Mouse (Mus musculus) urinary bladder, postnatal 0 days (tissue): ENCODE results near the gene Dnah1. TPM values are rescaled to one million over a fixed set of nuclear protein-coding genes. Genes with fewer than 3 reads are reported as not detected.

Source experiments
- polyA plus RNA-seq: library from polyadenylated mRNA; unstranded; fragments of >200 nt; fragmentation: Nextera tagmentation; extraction: Ambion mirVana; gene quantifications from 2 replicates; pipeline ENCODE4 v1.2.1, GENCODE M21; 2015

Dnah1 gene
- 1.5 and 1.7 TPM in 2 replicates for polyA plus RNA-seq

DNA sequence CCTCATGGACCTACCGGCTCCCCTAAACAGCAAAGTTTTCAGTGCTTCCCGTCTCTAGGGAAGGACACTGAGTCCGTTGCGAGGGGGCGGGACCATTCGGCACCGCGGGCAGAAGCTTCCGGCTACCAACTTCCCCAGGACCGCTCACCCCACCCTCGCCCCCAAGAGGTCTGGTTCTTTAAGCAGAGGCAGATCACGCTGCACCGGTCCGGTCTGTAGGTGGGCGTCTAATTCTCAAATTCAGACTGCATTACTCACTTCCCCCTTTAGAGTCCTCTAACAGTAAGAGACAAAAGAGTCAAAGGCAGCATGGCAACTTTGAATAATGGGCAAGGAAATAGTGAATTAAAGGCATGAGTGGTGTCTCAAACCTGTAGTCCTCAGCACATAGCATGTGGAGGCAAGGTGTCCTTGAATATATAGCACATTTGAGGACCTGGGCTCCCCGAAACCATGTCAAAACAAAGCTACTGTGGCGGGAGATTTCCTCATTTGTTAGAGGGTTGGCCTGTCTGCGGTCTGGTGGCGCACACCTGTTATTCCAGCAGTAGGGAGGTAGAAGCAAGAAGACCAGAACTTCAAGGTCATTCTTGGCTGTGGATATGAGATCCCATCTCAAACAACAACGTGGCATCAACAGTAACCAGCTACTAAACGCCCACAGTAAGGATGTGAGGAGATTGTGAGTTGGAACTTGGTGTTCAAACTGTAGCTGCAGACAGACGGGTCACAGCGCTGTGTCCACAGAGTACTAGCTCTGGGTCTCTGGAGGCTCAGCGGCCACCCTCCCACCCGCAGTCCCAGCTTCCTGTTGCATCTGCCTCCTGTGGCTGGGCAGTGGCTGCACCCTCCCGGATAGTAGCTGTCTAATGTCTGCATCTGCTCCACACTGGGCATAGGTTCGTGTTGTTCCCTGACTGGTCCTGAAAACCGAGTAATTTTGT is at the start of gene Dnah1:
TSS of gene Dnah1 (minus strand) at position 48 of the 944 bp plus-strand sequence.

DNA sequence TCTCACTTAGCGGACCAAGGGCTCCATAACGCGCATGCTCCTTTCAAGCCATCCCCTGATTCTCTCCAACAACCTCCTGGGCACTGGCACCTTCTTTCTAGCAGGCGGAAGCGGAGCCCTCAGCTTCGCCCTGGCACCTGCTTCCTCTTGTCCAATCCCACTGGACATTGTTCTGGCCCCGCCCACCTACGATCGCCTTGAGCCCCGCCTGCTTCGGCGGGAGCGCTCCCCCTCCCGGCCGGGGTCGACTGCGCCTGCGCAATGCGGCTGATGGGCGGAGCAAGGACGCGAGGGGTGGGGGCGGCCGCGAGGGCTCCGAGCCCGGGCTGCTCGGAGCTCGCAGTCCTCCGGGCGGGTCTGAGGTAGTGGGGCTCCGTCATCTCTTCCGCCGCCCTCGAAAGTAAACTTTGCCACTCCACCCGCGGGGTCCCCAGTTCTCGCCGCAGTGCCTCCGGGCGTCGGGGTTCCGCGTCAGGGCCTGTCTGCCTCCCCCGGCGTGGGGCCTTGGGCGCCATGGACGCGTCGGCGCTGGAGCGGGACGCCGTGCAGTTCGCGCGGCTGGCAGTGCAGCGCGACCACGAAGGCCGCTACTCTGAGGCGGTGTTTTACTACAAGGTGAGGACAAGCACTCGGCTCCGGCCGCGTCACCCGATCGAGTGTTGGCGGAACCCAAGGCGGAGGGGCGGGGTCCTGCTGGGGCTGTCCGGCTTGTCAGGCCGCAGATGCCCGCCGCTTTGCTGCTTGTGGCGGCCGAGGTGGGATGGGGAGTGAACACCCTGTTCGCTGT is 12.9 kb upstream of the Dnah1 start, which contains the start of gene Capn7:
TSS of gene Capn7 (plus strand) at position 270 of the 787 bp plus-strand sequence.

DNA sequence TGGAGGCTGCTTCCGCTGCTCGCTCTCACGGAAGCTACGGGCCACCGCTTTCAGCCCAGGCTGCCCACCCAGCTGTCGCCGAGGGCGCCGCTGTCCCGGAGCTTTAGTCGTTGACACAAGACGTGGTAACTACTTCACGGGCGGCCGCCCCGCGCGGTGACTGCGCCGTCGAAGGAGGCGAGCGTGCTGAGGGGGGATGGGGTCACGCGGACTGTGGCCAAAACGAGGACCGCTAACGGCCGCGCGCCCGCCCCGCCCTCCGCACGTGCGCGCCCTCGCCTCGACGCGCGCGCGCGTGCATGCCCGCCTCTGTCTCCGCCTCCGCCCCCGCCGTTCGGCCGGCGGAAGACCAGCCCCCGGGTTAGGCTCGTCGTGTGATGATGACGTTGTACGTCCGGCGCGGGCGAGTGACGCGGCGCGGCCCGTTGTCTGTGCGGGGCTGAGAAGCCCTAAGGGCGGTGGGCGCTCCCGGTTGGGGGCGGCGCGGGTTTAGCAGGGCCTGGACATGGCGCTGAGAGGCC is 72.6 kb downstream of the Dnah1 start, which contains the start of the genes Phf7 and Bap1:
TSS of gene Phf7 (minus strand) at position 234 of the 521 bp plus-strand sequence.
TSS of gene Bap1 (plus strand) at position 367 of the 521 bp plus-strand sequence.

DNA sequence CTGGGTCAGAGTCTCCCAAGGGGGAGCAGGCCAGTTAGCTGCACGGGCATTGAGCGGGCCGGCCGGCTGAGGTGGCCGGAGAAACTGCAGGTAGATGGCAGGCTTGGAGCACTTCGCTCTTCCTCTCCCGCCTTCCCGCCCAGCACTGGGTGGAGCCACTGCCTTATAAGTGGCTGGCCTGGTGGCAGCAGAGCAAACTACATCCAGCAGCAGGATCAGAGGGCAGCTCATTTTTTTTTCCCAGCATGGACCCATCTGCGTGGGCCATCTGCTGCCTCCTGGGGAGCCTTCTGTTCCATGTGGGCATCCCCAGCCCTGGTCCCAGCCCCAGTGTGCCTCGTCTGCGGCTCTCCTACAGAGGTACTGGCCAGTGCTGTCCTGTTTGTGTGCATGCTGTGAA is 106.0 kb downstream of the Dnah1 start, which contains the start of gene Sema3g:
TSS of gene Sema3g (plus strand) at position 195 of the 400 bp plus-strand sequence.

DNA sequence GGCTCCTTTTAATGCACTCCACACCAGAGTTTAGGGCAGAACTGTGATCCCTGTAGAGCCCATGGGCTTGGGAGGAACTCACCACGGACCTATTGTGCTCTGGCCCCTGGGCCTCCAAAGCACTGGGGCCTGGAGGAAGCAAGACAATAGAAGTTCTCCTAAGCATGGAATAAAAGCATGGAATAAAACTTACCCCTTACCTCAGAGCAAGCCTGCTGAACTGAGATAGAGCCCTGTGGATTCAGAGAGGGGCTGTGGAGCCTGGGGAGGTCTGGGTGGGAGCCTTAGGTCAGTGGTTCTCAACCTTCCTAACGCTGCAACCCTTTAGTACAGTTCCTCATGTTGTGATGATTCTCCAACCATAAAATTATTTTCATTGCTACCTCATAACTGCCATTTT is 106.8 kb downstream of the Dnah1 start, which contains the start of gene Nisch:
TSS of gene Nisch (minus strand) at position 101 of the 400 bp plus-strand sequence.

Other genes with a start within 250 kb of the Dnah1 start
- gene Smim4, start 194.9 kb downstream of the Dnah1 start, polyA plus RNA-seq, result 56.9 and 62.9 TPM in 2 replicates
- gene Nt5dc2, start 192.8 kb downstream of the Dnah1 start, polyA plus RNA-seq, result 51.1 and 53.6 TPM in 2 replicates
- 29.5 and 44.3 TPM in 2 replicates for gene Stab1, start 155.3 kb downstream of the Dnah1 start, polyA plus RNA-seq
- gene Tnnc1, start 115.6 kb downstream of the Dnah1 start, polyA plus RNA-seq, result 15.4 and 16.1 TPM in 2 replicates
- 175 TPM in 2 replicates for gene Nisch, start 107.0 kb downstream of the Dnah1 start, polyA plus RNA-seq
- gene Sema3g, start 106.0 kb downstream of the Dnah1 start, polyA plus RNA-seq, result 0.46 and 0.54 TPM in 2 replicates
- 12.6 and 13.1 TPM in 2 replicates for gene Phf7, start 72.6 kb downstream of the Dnah1 start, polyA plus RNA-seq
- 29.7 and 30.1 TPM in 2 replicates for gene Bap1, start 72.4 kb downstream of the Dnah1 start, polyA plus RNA-seq
- gene Capn7, start 12.7 kb upstream of the Dnah1 start, polyA plus RNA-seq, result 25.9 and 26.1 TPM in 2 replicates
- 38.0 and 40.1 TPM in 2 replicates for gene Sh3bp5, start 112.2 kb upstream of the Dnah1 start, polyA plus RNA-seq
- gene Eaf1, start 170.5 kb upstream of the Dnah1 start, polyA plus RNA-seq, result 11.2 and 11.9 TPM in 2 replicates
- gene Mettl6, start 171.1 kb upstream of the Dnah1 start, polyA plus RNA-seq, result 35.1 and 42.1 TPM in 2 replicates